Mouse (Mus musculus): ENCODE results near the gene Sgpp2. TPM values are rescaled to one million over a fixed set of nuclear protein-coding genes. Genes with fewer than 3 reads are reported as not detected.

Gene Sgpp2
- polyA plus RNA-seq, 1 experiment from 2014 or later: 19.5 TPM

DNA sequence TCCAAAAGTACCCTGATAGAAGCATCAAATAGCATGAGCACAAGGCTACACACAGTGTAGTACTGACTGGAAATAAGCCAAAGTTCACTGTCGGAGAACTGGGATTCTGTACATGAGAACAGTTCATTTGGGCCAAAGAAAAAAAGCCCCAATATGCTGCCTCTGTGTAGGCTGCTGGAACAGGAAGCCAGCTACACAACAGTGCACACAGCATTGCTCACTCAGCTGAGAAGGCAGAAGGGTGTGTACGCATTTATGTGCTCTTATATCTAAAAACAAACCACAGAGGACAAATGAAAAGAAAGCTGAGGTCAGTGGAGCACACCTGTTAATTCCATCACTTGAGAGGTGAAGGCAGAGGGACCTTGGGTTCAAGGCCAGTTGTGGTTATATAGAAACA, 125.8 kb downstream of the Sgpp2 start:
- 64% methylated on average over 2 of the region's 2 CpGs for WGBS
- no peaks in the 10 kb centered on the region for H3K9me3 ChIP-seq
- no peak for ATAC-seq (ENCODE audit: insufficient read depth, low FRiP score, low read depth)
- no peak overlapping the region for H3K27ac ChIP-seq
- 0 out of 2 replicates have a peak, but pooled peaks cover 3% of the 10 kb centered on the region for H3K36me3 ChIP-seq
- H3K4me3 ChIP-seq (replicated peaks): no peak overlapping the region
- H3K4me1 ChIP-seq: no peaks in the 10 kb centered on the region
- no peak overlapping the region for H3K4me2 ChIP-seq
- H3K9ac ChIP-seq: no peak overlapping the region
- H3K27me3 ChIP-seq (replicated peaks): no peaks in the 10 kb centered on the region

DNA sequence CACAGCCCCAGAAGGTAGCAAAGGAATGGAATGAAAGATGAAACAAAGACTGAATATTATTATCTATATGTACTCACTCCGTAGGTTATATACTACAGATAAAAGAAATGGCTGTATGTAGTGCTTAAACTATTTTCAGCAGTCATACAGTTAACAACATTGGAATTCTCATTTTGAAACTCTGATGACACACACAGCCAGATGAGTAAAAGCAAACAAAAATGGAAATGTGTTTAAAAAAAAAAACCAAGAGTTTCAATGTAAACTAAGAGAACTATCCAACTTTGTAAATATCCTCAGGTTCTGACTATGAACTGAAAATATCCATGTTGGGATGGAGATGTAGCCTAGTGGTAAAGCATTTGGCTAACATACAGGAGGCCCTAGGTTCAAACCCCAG, 126.3 kb downstream of the Sgpp2 start:
- Histone ChIP-seq H3K36me3 (0 out of 2 replicates have a peak, but pooled peaks cover 3% of the 10 kb centered on the region), H3K27me3 (replicated peaks) (no peaks in the 10 kb centered on the region), H3K9ac (no peak overlapping the region), H3K4me1 (no peaks in the 10 kb centered on the region), H3K9me3 (no peaks in the 10 kb centered on the region), H3K4me3 (replicated peaks) (no peak overlapping the region), H3K27ac (no peak overlapping the region), H3K4me2 (no peak overlapping the region)
- no peak for ATAC-seq (ENCODE audit: insufficient read depth, low FRiP score, low read depth)
- 88% methylated on average over 1 of the region's 1 CpGs for WGBS

DNA sequence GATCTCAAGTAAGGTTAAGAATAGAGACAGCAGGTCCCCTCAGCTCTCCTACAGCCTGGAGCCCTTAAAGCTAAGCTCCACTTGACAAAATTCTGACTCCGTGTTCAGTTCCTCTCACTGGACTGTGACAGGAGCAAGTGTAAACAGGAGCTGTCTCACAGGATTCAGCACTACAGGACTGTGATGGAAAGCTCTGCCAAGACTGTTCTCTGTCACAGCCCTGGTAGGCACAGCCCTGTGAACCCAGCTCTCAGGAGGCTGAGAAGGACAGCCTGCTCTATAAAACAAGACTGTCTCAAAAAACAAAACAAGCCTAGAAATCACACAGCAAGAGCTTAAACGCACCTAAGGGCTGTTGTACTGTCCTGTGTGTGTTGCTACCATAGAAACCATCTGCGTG, 127.0 kb downstream of the Sgpp2 start:
- Histone ChIP-seq H3K27ac (no peak overlapping the region), H3K36me3 (peaks cover 5% of the 10 kb centered on the region; the same call in 1 of the 2 replicates), H3K9me3 (no peaks in the 10 kb centered on the region), H3K4me1 (no peaks in the 10 kb centered on the region), H3K9ac (no peak overlapping the region), H3K4me3 (replicated peaks) (no peak overlapping the region), H3K27me3 (replicated peaks) (no peaks in the 10 kb centered on the region), H3K4me2 (no peak overlapping the region)
- ATAC-seq (ENCODE audit: insufficient read depth, low FRiP score, low read depth): no peak
- 73% methylated on average over 3 of the region's 3 CpGs for WGBS

DNA sequence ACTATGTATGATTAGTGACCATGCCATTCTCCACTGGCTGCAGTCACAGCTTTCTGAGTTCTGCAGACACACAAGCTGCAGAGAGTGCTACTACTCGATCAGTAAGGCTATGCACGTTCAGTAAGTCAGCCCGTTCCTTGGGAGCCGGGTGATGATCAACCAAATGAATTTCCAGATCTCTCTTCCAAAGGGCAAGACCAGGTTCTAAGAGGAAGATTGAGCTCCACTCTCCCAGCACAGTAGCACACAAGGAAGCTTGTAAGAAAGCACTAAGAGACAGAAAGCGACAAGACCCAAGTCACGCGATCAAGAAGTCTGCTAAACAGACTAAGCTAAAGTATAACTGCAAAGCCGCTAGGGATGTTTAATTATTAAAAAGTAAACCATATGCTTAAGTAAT, 130.6 kb downstream of the Sgpp2 start:
- no peak overlapping the region for H3K9ac ChIP-seq
- H3K4me3 ChIP-seq (replicated peaks): no peak overlapping the region
- no peak overlapping the region for H3K27ac ChIP-seq
- no peaks in the 10 kb centered on the region for H3K9me3 ChIP-seq
- H3K36me3 ChIP-seq: peaks cover 21% of the 10 kb centered on the region
- H3K27me3 ChIP-seq (replicated peaks): no peaks in the 10 kb centered on the region
- no peak for ATAC-seq (ENCODE audit: insufficient read depth, low FRiP score, low read depth)
- H3K4me1 ChIP-seq: no peaks in the 10 kb centered on the region
- 79% methylated on average over 8 of the region's 8 CpGs for WGBS
- H3K4me2 ChIP-seq: no peak overlapping the region

DNA sequence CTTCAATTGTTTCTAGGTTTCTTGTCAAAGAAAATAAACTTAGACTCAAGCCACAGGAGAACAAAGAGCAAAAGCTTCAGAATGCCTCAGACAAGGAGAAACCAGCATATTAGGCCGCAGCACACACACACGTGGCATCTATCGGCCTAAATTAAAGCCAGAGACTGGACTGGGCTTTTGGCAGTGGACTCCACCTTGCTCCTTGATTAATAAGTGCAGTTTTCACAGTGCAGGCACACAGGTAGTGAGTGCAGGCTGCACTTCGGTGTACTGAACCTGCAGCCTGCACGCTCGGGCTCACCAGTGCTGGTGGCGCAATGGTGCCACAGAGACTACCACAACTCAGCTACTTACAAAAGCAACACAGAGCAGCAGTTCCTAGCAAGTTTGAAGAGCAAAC, 132.9 kb downstream of the Sgpp2 start:
- ATAC-seq (ENCODE audit: insufficient read depth, low FRiP score, low read depth): no peak
- Histone ChIP-seq H3K9ac (no peak overlapping the region), H3K9me3 (no peaks in the 10 kb centered on the region), H3K4me3 (replicated peaks) (no peak overlapping the region), H3K27ac (no peak overlapping the region), H3K4me1 (no peaks in the 10 kb centered on the region), H3K36me3 (peaks cover 21% of the 10 kb centered on the region), H3K27me3 (replicated peaks) (no peaks in the 10 kb centered on the region), H3K4me2 (no peak overlapping the region)
- WGBS: 91% methylated on average over 7 of the region's 7 CpGs

DNA sequence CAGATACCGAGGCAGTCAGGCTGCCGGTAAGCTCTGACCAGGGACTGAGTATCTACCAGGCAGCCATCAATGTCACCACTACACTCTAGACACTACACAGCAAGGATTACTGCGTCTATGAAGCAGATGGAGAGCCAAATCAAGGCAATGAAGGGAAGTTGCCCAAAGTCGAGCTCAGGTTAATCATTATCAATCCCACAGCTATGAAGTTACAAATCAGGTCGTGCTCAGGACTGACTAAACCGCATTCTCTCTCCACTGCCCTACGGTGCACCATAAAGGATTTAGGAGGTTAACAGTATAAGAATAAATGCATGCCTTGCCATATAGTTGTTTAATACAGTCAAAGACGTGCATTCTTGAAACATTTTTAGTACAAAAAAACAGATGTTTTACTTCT, 136.1 kb downstream of the Sgpp2 start:
- no peak overlapping the region for H3K4me3 ChIP-seq (replicated peaks)
- H3K9ac ChIP-seq: no peak overlapping the region
- no peak for ATAC-seq (ENCODE audit: insufficient read depth, low FRiP score, low read depth)
- 74% methylated on average over 8 of the region's 8 CpGs for WGBS
- peaks cover 21% of the 10 kb centered on the region for H3K36me3 ChIP-seq
- no peak overlapping the region for H3K27ac ChIP-seq
- H3K4me1 ChIP-seq: no peaks in the 10 kb centered on the region
- H3K9me3 ChIP-seq: no peaks in the 10 kb centered on the region
- H3K4me2 ChIP-seq: no peak overlapping the region
- no peaks in the 10 kb centered on the region for H3K27me3 ChIP-seq (replicated peaks)

DNA sequence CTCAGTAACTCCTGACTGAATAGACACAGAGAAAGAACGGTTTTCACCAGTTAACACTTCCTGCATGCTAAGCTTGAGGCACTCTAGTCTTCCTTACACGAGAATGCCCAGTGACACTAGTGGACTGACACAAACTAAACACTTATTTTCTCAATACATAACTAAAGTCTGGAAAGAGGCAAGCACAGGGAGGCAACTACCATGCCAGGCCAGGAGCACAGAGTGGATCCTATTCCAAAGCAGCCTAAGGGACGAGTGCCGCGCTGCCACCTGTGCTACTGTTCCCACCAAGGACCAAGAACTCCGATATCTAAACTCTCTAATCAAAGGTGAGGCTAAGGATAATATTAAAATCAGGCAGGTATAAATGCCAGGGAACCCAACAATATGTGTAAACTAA, 136.6 kb downstream of the Sgpp2 start:
- Histone ChIP-seq H3K4me1 (no peaks in the 10 kb centered on the region), H3K27ac (no peak overlapping the region), H3K27me3 (replicated peaks) (no peaks in the 10 kb centered on the region), H3K9me3 (no peaks in the 10 kb centered on the region), H3K9ac (no peak overlapping the region), H3K4me3 (replicated peaks) (no peak overlapping the region), H3K4me2 (no peak overlapping the region), H3K36me3 (peaks cover 21% of the 10 kb centered on the region)
- WGBS: 92% methylated on average over 6 of the region's 6 CpGs
- no peak for ATAC-seq (ENCODE audit: insufficient read depth, low FRiP score, low read depth)

DNA sequence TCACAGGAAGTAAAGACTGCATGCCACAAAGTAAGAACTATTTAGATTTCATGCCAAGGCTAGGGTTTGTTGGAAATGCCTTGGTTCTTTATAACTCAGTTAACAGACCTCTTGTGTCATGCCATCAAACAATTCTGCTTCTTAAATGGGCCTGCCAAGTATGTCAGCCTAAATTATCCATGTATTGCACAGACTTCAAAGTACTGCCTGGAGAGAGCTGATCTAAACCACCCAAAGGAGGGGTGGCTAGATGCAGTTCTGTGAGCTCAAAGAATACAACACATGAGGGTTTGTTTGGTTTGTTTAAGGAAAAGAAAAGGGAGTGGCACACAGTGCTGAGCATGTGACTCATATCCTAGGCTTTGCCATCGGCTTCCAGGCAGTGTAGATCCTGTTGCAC, 137.9 kb downstream of the Sgpp2 start:
- peaks cover 13% of the 10 kb centered on the region for H3K36me3 ChIP-seq
- H3K27me3 ChIP-seq (replicated peaks): no peaks in the 10 kb centered on the region
- WGBS: 66% methylated on average over 1 of the region's 1 CpGs
- no peak overlapping the region for H3K4me3 ChIP-seq (replicated peaks)
- H3K27ac ChIP-seq: peak overlapping the region; percentile 21; the same call in 1 of the 2 replicates
- ATAC-seq (ENCODE audit: insufficient read depth, low FRiP score, low read depth): peak; percentile 78
- H3K4me2 ChIP-seq: no peak overlapping the region
- H3K4me1 ChIP-seq: no peaks in the 10 kb centered on the region
- H3K9me3 ChIP-seq: no peaks in the 10 kb centered on the region
- no peak overlapping the region for H3K9ac ChIP-seq

DNA sequence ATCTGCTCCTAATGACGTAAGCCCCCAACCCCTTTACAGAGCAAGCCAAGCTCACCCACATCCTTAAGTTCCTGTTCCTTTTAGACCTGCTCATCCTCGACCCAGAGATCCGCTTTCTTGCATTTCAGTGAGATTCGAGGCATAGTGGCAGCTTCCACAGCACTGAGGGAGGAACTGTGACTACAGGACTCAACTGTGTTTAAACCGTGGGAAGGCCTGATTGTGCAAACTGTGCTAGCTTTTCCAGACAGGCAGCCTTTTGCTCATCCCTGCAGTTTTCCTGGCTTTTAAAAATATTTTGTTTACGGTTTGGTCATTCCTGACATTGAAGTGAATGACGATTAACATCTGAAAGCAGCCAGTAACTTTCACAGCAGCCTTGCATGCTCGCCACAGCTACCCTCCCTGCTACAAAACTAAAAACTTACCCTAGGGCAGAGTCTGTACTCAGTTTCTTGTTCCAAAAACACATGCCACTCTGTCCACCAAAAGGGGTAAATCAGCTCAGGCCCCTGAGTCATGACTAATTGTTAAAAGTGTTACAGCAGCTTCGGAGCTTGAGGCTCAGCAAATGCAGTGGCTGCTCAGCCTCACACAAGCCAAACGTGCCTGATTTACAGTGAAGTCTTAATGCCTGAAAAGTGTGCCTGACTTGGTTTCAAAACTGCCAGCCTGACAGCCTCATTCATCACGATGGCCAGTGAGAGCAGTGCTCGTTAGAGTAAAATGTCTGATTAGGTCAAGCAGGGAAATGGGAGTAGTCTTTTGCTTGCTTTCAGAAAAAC, 141.1 kb downstream of the Sgpp2 start:
- Histone ChIP-seq H3K36me3 (no peaks in the 10 kb centered on the region), H3K4me3 (replicated peaks) (no peak overlapping the region), H3K4me2 (no peak overlapping the region), H3K27ac (no peak overlapping the region), H3K9ac (no peak overlapping the region), H3K27me3 (replicated peaks) (no peaks in the 10 kb centered on the region), H3K4me1 (no peaks in the 10 kb centered on the region), H3K9me3 (no peaks in the 10 kb centered on the region)
- WGBS: 74% methylated on average over 12 of the region's 12 CpGs
- ATAC-seq (ENCODE audit: insufficient read depth, low FRiP score, low read depth): no peak

DNA sequence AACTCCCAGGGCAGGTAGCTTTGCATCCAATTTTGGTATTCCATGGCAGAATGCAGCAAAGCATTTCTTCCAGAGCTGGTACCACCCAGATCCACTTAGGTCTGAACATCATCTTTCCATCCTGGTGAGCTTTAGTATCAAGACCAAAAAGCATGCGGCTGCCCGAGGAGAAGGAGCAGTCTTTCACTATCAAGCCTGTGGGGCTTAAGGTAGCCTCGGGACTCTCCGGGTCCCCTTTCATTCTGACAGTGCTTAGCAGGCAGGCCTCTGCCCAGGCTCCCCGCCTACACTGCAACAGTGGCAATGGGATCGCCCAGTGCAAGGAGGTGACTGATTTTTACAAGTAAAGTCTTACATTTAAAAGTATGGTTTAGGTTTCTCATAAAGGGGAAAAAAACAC, 142.4 kb downstream of the Sgpp2 start:
- H3K36me3 ChIP-seq: 0 out of 2 replicates have a peak, but pooled peaks cover 2% of the 10 kb centered on the region
- no peak overlapping the region for H3K9ac ChIP-seq
- no peak overlapping the region for H3K4me3 ChIP-seq (replicated peaks)
- no peak overlapping the region for H3K4me2 ChIP-seq
- 93% methylated on average over 6 of the region's 6 CpGs for WGBS
- no peaks in the 10 kb centered on the region for H3K27me3 ChIP-seq (replicated peaks)
- H3K4me1 ChIP-seq: no peaks in the 10 kb centered on the region
- ATAC-seq (ENCODE audit: insufficient read depth, low FRiP score, low read depth): no peak
- H3K27ac ChIP-seq: no peak overlapping the region
- H3K9me3 ChIP-seq: no peaks in the 10 kb centered on the region

DNA sequence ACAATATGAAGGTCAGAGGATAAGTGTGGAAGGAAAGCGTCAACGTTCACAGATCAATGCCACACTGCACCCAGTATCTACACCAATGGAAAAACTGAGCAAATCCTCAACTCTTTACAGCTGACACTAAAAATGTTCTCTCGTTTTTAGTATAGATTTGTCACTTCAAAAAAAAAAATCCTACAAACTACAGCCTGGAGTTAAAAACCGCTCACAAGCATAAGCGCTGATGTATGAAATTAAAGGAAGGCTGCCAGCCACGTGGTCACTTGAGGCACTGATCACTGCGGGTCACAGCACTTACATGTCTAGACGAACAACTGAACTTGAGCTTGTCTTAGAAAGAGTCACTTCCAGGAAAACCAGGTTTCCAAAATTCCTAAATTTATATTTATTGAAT, 143.7 kb downstream of the Sgpp2 start:
- Histone ChIP-seq H3K9ac (no peak overlapping the region), H3K4me3 (replicated peaks) (no peak overlapping the region), H3K4me2 (no peak overlapping the region), H3K4me1 (no peaks in the 10 kb centered on the region), H3K36me3 (0 out of 2 replicates have a peak, but pooled peaks cover 9% of the 10 kb centered on the region), H3K27ac (no peak overlapping the region), H3K27me3 (replicated peaks) (no peaks in the 10 kb centered on the region), H3K9me3 (no peaks in the 10 kb centered on the region)
- ATAC-seq (ENCODE audit: insufficient read depth, low FRiP score, low read depth): no peak
- 94% methylated on average over 8 of the region's 8 CpGs for WGBS

DNA sequence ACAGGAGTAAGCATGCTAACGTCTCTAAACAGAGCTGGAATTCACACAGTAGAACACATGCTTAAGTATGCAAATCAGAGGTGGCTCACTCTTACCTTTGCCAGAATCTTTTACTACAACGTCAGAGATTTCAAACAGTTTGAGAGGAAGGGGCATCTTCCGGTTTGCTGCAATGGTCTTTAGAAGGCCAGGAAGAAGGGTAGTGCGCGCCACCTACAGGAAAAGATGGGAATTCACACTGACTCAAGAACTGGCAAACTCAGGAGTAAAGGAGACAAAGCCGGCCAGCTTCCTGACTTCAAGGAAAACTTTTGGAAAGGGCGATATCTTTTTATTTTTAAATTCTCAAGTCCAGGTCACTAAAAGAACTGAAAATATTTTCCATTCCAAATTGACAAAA, 144.5 kb downstream of the Sgpp2 start:
- Histone ChIP-seq H3K27me3 (replicated peaks) (no peaks in the 10 kb centered on the region), H3K9me3 (no peaks in the 10 kb centered on the region), H3K4me3 (replicated peaks) (no peak overlapping the region), H3K4me1 (no peaks in the 10 kb centered on the region), H3K9ac (no peak overlapping the region), H3K4me2 (no peak overlapping the region), H3K27ac (no peak overlapping the region), H3K36me3 (0 out of 2 replicates have a peak, but pooled peaks cover 9% of the 10 kb centered on the region)
- WGBS: 41% methylated on average over 7 of the region's 7 CpGs
- ATAC-seq (ENCODE audit: insufficient read depth, low FRiP score, low read depth): no peak

Data from stomach, embryonic 15.5 days (tissue).